Mouse (Mus musculus): Measurements from ENCODE around the gene Ephb1.

GRCm38 (mm10) chr9:102310431-102310830, 44.1 kb downstream of the Ephb1 start:
- TF ChIP-seq CTCF (IDR thresholded peaks at IDR 0.05; ENCODE audit: low read depth, low read length), result no peak
- TF ChIP-seq POLR2A (IDR thresholded peaks at IDR 0.05; ENCODE audit: borderline replicate concordance, low read depth, low read length), result no peak

All from bone marrow macrophage, adult 2 months (primary cell).